Mouse (Mus musculus) megakaryocyte, embryonic 14.5 days (primary cell): ENCODE measurements around the gene Ibsp.

Experiments
- FLI1 ChIP-seq: IDR thresholded peaks from 2 replicates; pipeline ENCODE4 v1.6.1; 2012; ENCODE audit warnings: low read length, inconsistent platforms, mixed read lengths
- GATA1 ChIP-seq: IDR thresholded peaks from 3 replicates; pipeline ENCODE4 v1.6.1; 2012; ENCODE audit warnings: mixed read lengths, low read length, inconsistent platforms, borderline replicate concordance

- TF ChIP-seq GATA1 (no peak), FLI1 (no peak)
These were observed 37.0 kb upstream of the Ibsp start for GRCm38 (mm10) chr5:104261908-104262461.
